Mouse (Mus musculus) lung, postnatal 0 days (tissue): ENCODE measurements at regions not wholly inside any gene's neighbourhood (a gene's known extent, or its start where the extent isn't known, plus 50 kb on each side); places are given as distances from the start of the nearest gene placed in this dataset.

Experiments used
- ATAC-seq: fragments of 200-750 bp; cut with Nextera tagmentation; 2 replicates; pipeline ENCODE4 v1.8.0; 2017; ENCODE audit warnings: moderate library complexity
- DNase-seq: peaks from one replicate; pipeline ENCODE4 v3.0.0-alpha.2; 2016; ENCODE audit warnings: low spot score
- H3K27ac ChIP-seq: fragments of 300-500 bp; sonication (generic); 2 replicates; pipeline ENCODE4 v1.5.1; 2014; ENCODE audit warnings: antibody characterized with exemption, mild to moderate bottlenecking, low read length, mixed read lengths
- H3K27me3 ChIP-seq: fragments of 300-500 bp; sonication (generic); replicated peaks from 2 replicates; pipeline ENCODE4 v1.6.1; 2014; ENCODE audit warnings: low read length, mixed read lengths; ENCODE audit not compliant: insufficient read depth
- H3K36me3 ChIP-seq: fragments of 300-500 bp; sonication (generic); 2 replicates; pipeline ENCODE4 v1.6.1; 2014; ENCODE audit warnings: low read length, mixed read lengths; ENCODE audit not compliant: insufficient read depth
- H3K4me1 ChIP-seq: fragments of 300-500 bp; sonication (generic); 2 replicates; pipeline ENCODE4 v1.6.1; 2014; ENCODE audit warnings: antibody characterized with exemption, low read depth, low read length, mixed read lengths; ENCODE audit not compliant: insufficient read depth
- H3K4me2 ChIP-seq: fragments of 300-500 bp; sonication (generic); replicated peaks from 2 replicates; pipeline ENCODE4 v1.6.1; 2014; ENCODE audit warnings: low read depth, mild to moderate bottlenecking, low read length, moderate library complexity, mixed read lengths
- H3K4me3 ChIP-seq: fragments of 300-500 bp; sonication (generic); 2 replicates; pipeline ENCODE4 v1.5.1; 2014; ENCODE audit warnings: low read depth, low read length
- H3K9ac ChIP-seq: fragments of 300-500 bp; sonication (generic); replicated peaks from 2 replicates; pipeline ENCODE4 v1.6.1; 2014; ENCODE audit warnings: low read depth, mild to moderate bottlenecking
- H3K9me3 ChIP-seq: fragments of 300-500 bp; sonication (generic); 2 replicates; pipeline ENCODE4 v1.6.1; 2016; ENCODE audit warnings: low read length, mixed read lengths
- CTCF ChIP-seq: IDR thresholded peaks from 2 replicates; pipeline ENCODE4 v1.5.1; 2016; ENCODE audit warnings: antibody characterized with exemption, mild to moderate bottlenecking
- EP300 ChIP-seq: IDR thresholded peaks from 2 replicates; pipeline ENCODE4 v1.6.1; 2016; ENCODE audit warnings: antibody characterized with exemption, mild to moderate bottlenecking, control low read depth
- WGBS: fragments of 180-500 bp; shearing (Covaris S2); extraction: QIAGEN DNeasy Blood & Tissue Kit; methylation state at CpG from one replicate; pipeline ENCODE4 v1.1.7; 2014; 5-methylcytosine and 5-hydroxymethylcytosine counted together

DNA sequence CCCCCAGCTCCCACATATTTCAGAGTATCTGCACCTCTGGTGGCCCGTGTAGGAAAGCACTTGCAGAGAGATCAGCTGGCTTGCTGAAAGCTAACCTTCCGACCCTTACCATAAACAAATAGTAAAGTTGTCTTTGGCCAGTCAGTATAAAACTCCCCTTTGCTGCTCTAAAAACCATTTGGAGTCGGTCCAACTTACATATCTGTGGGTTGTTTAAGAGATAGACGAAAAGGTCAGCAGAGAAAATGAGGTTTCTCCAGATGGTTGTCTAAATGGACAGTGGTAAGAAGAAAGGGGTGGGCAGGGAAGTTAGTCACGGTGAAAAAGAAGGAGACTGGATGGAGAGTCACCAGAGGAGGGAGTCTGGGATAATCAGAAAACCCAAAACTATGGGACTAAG lies 144.3 kb downstream of the Hibadh start:
- H3K27me3 ChIP-seq: no peaks in the 10 kb centered on the region
- no peaks in the 10 kb centered on the region for H3K9me3 ChIP-seq
- ATAC-seq (no peak), DNase-seq (no peak)
- WGBS: 24% methylated on average over 5 of the region's 5 CpGs
- TF ChIP-seq CTCF (no peak), EP300 (no peak)
- no peak overlapping the region for H3K4me3 ChIP-seq
- no peak overlapping the region for H3K9ac ChIP-seq
- H3K4me2 ChIP-seq: no peak overlapping the region
- no peaks in the 10 kb centered on the region for H3K36me3 ChIP-seq
- no peaks in the 10 kb centered on the region for H3K4me1 ChIP-seq
- no peak overlapping the region for H3K27ac ChIP-seq
